Mouse (Mus musculus) cerebellum, postnatal 36 days (tissue): ENCODE measurements around the gene Gm28047.
"Not testable (repeated sequence)": the region's sequence is repeated elsewhere in the genome, so short reads cannot be mapped to it uniquely, and the experiment has no call there.

ENCODE experiments used
- DNase-seq, 2 experiments: peaks; one replicate each; pipeline ENCODE4 v3.0.0; 2021 to 2022; ENCODE audit warnings: mixed read lengths in 2 of 2

The Gm28047 gene

GRCm38 (mm10) chr15:102619486-102619885 is 5.4 kb downstream of the Gm28047 start:
- no peak for DNase-seq

- no peak for DNase-seq
These were observed 7.2 kb downstream of the Gm28047 start for GRCm38 (mm10) chr15:102617654-102618053.

- no peak for DNase-seq
These were observed 8.7 kb downstream of the Gm28047 start for GRCm38 (mm10) chr15:102616174-102616573.

- DNase-seq, result no peak
These were observed 10.6 kb downstream of the Gm28047 start for GRCm38 (mm10) chr15:102614224-102614623.

GRCm38 (mm10) chr15:102612966-102613365 is 11.9 kb downstream of the Gm28047 start:
- no peak for DNase-seq

GRCm38 (mm10) chr15:102608586-102608985 is 16.3 kb downstream of the Gm28047 start:
- not testable (repeated sequence) for DNase-seq

- no peak for DNase-seq
These were observed 30.7 kb downstream of the Gm28047 start for GRCm38 (mm10) chr15:102593996-102594656.

- no peak for DNase-seq
These were observed 32.2 kb downstream of the Gm28047 start for GRCm38 (mm10) chr15:102592674-102593073.

GRCm38 (mm10) chr15:102590567-102590966 is 34.3 kb downstream of the Gm28047 start:
- DNase-seq, result no peak

GRCm38 (mm10) chr15:102589826-102590225 is 35.0 kb downstream of the Gm28047 start:
- DNase-seq, result no peak

GRCm38 (mm10) chr15:102585501-102585900 is 39.4 kb downstream of the Gm28047 start:
- DNase-seq, result no peak

- peak; percentile 30 to 60 for DNase-seq
These were observed 41.0 kb downstream of the Gm28047 start for GRCm38 (mm10) chr15:102583708-102584383.

- DNase-seq, result no peak
These were observed 43.7 kb downstream of the Gm28047 start for GRCm38 (mm10) chr15:102581205-102581604.

- DNase-seq, result no peak
These were observed 46.5 kb downstream of the Gm28047 start for GRCm38 (mm10) chr15:102578351-102578750.

GRCm38 (mm10) chr15:102576972-102577371 is 47.9 kb downstream of the Gm28047 start:
- DNase-seq, result no peak

GRCm38 (mm10) chr15:102572081-102572480 is 52.8 kb downstream of the Gm28047 start:
- DNase-seq, result no peak

GRCm38 (mm10) chr15:102567849-102568248 is 57.0 kb downstream of the Gm28047 start:
- DNase-seq, result no peak

- DNase-seq, result peak in 1 of 2 experiments; percentile 39
These were observed 61.2 kb downstream of the Gm28047 start for GRCm38 (mm10) chr15:102563681-102564080.

- no peak for DNase-seq
These were observed 61.8 kb downstream of the Gm28047 start for GRCm38 (mm10) chr15:102563061-102563460.

GRCm38 (mm10) chr15:102562491-102562890 is 62.4 kb downstream of the Gm28047 start:
- no peak for DNase-seq

- DNase-seq, result no peak
These were observed 67.3 kb downstream of the Gm28047 start for GRCm38 (mm10) chr15:102557580-102557979.

GRCm38 (mm10) chr15:102555581-102555980 is 69.3 kb downstream of the Gm28047 start:
- DNase-seq, result no peak

GRCm38 (mm10) chr15:102552599-102552998 is 72.3 kb downstream of the Gm28047 start:
- no peak for DNase-seq

GRCm38 (mm10) chr15:102547478-102547877 is 77.4 kb downstream of the Gm28047 start:
- DNase-seq, result peak; percentile 85 to 93
